Mouse (Mus musculus): Measurements from ENCODE around the gene Ep400.

DNA sequence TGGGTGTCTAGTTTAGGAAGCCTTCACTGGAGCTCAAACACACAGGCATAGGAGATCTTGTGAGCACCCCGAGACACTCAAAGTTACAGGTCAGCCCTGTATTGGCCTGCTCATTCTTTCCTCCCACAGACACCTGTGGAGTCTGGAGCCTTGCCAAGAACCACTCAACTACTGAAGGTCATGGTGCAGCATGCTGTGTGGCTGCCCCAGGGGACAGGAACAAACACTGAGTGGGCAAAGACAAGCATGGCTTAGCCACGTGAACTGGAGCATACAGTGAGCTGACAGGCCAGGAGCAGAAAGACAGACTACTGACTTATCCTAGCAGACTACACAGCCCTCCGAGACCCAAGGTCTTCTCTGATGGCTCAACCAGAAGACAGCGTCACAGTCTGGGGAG lies 27.2 kb upstream of the Ep400 start:
- TF ChIP-seq EP300 (optimal IDR thresholded peaks at IDR 0.05) (no peak), CTCF (IDR thresholded peaks at IDR 0.05; ENCODE audit: low read depth) (no peak)
